Mouse (Mus musculus): ENCODE data around the gene Trp53i13. TPM values are rescaled to one million over a fixed set of nuclear protein-coding genes. Genes with fewer than 3 reads are reported as not detected.
"Not testable (repeated sequence)": the region's sequence is repeated elsewhere in the genome, so short reads cannot be mapped to it uniquely, and the experiment has no call there.

Gene Trp53i13
- total RNA-seq (2021): 10 to 100 TPM in 1 of 2 experiments, 1 to 10 TPM in 1; 7.7 to 10.0 TPM
- long read RNA-seq, experiment 1, transcript Trp53i13-201 (7 exons, 1,463 nt): major isoform, 11 of 23 reads
- long read RNA-seq, experiment 1, partial matches to known transcripts: 2 of 23 reads
- long read RNA-seq, experiment 1, other reads (novel, unspliced or antisense): 10 of 23 reads
- long read RNA-seq, experiment 2, transcript Trp53i13-201 (7 exons, 1,463 nt): major isoform, 15 of 21 reads
- long read RNA-seq, experiment 2, partial matches to known transcripts: 3 of 21 reads
- long read RNA-seq, experiment 2, other reads (novel, unspliced or antisense): 3 of 21 reads

GRCm38 (mm10) chr11:77515637-77516552 lies at the start of gene Trp53i13:
Trp53i13 (minus strand) TSS chr11:77515980.
- DNase-seq: peak; percentile 30

- DNase-seq: no peak
These were observed 29.5 kb upstream of the Trp53i13 start for GRCm38 (mm10) chr11:77545261-77545660.

DNA sequence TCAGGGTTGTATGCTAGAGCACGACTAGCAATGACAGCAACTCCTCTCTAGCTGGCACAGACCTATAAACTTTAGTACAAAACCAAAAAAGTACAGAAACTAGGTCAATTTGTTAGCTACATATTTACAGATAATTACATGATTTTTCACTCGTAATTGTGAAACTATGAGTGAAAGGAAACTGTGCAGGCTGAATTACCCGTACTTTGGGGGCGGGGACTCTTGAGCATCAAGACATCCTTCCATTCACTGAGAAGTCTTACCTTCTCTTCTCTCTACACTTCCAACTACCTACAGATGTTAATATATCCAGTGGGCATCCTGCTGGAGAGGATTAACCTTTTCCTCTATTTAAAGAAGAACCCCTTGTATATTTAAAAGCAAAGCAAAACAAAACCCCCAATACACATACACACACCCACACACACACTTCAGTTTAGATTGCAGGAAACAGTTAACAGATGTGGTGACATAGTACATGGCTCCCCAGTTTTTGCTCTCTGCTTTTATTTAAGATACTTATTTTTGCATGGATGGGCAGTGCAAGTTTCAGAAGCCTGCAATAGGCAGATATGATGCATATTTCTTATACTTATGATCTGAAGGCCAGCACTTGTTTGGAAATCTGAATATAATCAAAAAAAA lies 16.5 kb upstream of the Trp53i13 start:
- no peak for DNase-seq

DNA sequence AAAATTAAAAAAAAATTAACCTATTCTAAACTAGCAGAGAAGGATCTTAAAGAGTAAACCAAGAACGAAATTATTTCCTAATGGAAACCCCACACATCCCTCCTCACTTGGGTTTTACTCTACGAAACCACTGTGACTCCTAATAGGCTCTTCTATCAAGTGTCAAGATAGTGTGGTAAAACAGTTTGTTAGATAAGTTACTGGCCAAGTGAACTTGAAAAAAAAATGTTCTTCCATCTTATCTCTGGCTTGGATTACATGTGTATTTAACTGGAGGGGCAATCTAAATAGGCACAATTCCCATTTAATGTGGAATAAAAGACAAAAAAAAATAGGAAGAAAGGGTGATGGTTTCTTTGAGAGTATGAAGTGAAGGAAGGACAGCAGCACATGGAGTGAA lies 15.1 kb upstream of the Trp53i13 start:
- no peak for DNase-seq

- DNase-seq: no peak
These were observed 13.9 kb upstream of the Trp53i13 start for GRCm38 (mm10) chr11:77529644-77530043.

DNA sequence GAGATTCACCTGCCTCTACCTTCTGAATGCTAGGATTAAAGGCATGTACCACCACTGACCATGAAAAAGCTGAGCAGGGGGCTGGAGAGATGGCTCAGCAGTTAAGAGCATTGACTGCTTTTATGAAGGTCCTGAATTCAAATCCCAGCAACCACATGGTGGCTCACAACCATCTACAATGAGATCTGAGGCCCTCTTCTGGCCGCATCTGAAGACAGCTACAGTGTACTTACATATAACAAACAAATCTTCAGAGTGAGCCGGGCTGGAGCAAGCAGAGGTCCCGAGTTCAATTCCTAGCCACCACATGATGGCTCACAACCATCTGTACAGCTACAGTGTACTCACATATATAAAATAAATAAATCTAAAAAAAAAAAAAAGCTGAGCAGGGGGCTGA lies 12.6 kb upstream of the Trp53i13 start:
- not testable (repeated sequence) for DNase-seq

GRCm38 (mm10) chr11:77525804-77526486 lies 10.2 kb upstream of the Trp53i13 start:
- no peak for DNase-seq

DNA sequence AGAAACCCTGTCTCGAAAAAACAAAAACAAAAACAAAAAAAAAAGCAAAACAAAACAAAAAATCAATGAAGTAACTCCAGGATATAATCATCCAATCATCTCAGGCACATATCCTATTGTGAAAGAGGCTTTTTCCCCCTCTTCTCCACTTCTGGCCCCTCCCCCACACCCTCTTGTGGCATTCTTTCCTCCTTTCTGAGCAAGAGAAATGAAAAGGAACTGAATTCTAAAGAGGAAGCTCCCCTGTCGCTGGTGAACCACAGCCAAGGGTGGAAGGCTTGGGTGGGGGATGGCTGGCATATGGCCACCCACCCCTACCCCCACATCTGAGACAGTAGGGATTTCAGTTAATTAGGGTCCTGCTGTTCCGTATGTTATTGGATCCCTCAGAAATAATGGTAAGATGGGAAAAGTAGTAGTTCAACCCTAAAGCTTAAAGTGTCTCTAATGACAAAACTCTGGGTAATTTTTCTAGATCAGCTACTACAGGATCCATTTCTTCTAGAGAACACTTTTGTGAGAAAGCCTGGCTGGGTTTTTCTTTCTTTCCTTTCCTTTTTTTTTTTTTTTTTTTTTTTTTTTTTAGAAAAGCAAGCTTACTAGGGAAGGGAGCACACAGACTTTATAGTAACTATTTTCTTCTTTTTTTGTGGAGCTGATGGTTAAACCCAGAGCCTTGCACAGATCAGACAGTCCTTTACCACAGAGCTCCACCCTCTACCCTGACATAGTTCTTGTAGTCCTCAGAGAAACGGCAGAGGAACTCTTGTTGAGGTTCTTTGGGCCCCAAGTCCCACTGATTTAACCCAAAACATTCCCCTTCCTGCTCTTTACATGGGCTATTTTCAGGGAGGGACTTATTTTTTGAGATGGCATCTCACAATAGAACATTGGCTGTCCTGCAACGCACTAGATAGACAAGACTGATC lies 5.1 kb upstream of the Trp53i13 start:
- no peak for DNase-seq

DNA sequence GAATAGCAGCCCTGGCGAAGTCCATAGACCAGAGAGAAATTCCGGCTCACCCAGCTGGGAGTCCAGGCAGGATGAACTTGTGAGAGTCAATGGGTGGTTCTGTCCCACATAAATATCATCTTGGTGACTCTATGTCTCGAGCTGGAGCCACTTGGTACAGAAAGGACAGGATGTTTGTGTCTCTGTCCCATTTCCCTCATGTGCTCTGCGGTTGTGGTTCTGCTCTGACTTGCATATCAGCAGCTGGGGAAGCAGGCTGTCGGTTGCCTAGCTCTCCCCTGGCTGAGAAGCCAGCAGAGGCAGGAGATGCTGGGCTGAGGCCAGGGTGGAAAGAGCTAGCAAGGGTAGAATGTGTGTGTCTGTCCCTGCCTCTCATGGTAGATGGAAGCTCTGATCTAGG lies 3.3 kb upstream of the Trp53i13 start, which contains the start of gene Gm10392:
TSS of gene Gm10392 (minus strand) at position 156 of the 400 bp plus-strand sequence.
- no peak for DNase-seq

DNA sequence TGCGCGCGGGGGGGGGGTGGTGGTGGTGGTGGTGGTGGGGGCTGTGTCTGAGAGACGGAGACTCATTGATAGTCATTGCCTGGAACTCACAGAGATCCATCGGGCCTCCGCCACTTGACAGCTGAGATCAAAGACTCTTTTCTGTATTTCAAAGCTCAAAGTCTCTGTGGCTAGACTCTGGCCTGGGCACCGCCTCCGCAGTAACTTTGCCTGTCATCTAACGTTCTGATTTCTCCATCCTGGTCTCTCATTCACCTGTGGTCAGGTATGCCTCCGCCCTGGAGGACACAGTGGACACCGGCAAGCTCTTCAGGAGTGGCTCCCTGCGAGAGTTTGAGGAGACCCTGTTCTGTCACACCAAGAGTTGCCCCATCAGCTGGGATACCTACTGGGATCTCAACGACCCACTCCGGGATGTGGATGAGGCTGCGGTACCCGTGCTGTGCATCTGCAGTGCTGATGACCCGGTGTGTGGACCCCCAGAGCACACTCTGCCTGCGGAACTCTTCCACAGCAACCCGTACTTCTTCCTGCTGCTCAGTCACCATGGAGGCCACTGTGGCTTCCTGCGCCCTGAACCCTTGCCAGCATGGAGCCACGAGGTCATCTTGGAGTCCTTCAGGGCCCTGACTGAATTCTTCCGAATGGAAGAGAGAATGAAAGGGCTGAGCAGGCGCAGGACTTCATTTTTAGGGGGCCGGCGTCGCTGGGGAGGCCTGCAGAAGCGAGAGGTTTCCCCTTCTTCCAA lies 2.4 kb upstream of the Trp53i13 start:
- no peak for DNase-seq

- no peak for DNase-seq
These were observed 1.0 kb upstream of the Trp53i13 start for GRCm38 (mm10) chr11:77516553-77517425.

DNA sequence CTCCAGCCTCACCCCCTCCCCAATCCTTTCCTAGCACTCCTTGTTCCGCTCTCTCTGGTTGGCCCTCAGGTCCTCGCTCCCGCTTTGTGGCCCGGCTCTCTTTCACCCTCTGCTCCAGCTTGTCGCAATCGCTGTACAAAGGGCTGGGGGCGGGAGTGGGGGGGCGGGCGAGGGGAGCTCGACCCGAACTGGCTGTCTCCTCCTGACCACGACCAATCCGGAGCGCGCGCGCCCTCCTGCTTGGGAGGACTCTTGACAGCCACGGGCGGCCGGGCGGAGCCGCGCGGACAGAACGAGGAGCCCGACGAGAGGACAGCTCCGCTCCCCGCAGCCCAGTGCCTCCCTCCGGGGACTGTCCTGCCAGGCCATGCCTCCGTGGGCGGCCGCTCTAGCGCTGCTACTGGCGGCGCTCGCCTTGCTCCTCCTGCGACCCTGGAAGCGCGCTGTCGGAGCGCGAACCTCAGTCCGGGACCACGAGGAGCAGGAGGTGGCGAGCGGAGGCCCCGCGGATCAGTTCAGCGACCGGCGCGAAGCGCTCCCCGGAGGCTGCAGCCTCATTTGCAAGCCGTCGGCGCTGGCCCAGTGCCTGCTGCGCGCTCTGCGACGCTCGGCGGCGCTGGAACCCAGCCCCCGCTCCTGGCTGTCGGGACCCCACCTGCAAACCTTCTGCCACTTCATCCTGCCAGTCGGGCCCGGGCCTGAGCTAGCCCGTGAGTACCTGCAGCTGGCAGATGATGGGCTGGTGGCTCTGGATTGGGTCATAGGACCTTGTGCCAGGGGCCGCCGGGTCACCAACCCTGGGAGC lies 746 bp downstream of the Trp53i13 start, which contains the start of gene Abhd15:
TSS of gene Abhd15 (plus strand) at position 290 of the 805 bp plus-strand sequence.
- DNase-seq: peak; percentile 74

- DNase-seq: no peak
These were observed 1.4 kb downstream of the Trp53i13 start for GRCm38 (mm10) chr11:77514281-77514831.

DNA sequence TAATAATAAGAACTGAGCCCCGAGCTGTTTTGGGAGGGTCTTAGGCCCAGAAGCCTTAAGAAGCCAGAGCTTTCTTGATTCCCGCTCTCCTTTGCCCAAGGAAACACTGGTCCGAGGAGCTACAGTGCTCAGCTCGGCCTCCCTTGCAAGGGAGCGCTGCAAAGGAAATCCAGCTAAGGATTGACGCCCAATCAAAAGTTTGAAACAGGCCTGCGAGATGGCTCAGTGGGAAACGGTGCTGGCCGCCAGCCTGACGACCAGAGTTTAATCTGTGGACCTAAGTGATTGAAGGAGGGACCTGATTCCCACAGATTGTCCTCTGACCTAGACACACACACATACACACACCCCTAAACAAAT lies 2.0 kb downstream of the Trp53i13 start:
- DNase-seq: no peak

DNA sequence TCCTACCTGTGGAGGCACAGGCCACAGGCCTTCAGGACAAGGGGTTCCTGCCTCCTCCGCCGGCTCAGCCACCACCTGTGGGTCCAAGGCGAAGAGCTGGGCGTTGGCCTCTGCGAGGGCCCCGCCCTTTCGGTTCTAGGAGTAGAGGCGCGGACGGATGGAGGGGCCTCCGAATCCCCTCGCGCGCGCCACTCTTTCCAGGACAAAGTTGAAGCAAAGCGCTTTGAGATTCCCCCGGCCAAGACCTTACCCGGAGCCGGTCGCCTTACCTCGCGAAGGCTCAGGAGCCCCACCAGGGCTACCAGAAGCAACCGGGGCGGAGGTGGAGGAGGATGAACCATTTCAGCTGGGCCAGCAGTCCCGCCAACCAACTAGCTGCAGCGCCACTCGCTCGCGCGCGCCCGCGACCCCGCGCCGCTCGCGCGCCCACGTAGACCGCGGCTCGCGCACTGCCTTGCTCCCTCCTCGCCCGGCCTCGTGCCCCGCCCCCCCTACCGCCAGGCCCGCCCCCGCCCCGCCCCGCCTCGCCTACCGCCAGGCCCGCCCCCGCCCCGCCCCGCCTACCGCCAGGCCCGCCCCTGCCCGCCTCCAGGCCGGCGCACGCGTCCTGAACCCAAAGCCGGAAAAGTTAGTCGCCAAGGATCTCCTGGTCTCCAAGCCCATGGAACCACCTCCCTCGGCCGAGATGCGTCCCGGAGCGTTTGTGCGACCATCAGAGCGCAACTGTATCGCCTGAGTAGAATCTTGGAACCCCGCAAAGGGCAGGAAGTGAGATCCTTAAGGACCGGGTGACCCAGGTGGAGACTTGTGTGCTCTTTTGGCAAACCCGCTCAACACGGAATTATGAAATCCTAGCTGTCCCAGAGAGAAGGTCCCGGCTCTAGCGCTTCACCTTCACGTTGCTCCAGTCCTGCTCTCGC lies 2.6 kb downstream of the Trp53i13 start:
- peak; percentile 89 for DNase-seq

DNA sequence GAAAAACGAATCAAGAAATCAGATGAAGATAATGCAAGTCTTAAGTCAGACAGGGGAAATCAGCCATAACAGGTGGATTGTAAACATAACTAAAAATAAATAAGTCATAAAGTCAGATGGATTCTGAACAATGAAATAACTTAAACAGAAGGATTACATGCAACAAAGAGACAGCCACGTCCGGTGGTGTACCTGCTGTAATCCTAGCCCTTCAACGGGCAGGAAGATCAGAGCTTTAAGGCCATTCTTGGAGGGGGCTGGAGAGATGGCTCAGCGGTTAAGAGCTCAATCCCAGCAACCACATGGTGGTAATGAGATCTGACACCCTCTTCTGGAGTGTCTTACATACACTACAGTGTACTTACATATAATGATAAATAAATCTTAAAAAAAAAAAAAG lies 4.4 kb downstream of the Trp53i13 start:
- no peak for DNase-seq
